Mouse (Mus musculus): ENCODE measurements around the gene Samhd1.

Samhd1 gene

DNA sequence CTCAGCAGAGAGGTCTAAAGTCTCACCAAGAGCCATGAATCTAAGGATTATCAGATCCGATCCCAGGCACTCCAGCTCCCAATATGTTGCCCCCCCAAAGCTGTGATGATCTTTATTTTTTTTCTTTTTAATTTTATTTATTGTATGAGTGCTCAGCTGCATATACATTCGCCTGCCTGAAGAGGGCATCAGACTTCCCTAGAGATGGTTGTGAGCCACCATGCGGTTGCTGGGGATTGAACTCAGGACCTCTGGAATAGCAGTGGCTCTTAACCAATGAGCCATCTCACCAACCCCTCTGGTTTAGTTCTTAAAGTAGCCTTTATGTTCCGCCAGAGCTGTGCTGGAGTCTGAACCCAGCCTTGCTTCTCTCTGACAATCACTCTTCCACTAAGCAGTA is 81.3 kb downstream of the Samhd1 start:
- ATAC-seq (ENCODE audit: low TSS enrichment) = no peak

- ATAC-seq (ENCODE audit: low TSS enrichment) = no peak
Measured at GRCm38 (mm10) chr2:157053124-157053523, 81.9 kb downstream of the Samhd1 start.

DNA sequence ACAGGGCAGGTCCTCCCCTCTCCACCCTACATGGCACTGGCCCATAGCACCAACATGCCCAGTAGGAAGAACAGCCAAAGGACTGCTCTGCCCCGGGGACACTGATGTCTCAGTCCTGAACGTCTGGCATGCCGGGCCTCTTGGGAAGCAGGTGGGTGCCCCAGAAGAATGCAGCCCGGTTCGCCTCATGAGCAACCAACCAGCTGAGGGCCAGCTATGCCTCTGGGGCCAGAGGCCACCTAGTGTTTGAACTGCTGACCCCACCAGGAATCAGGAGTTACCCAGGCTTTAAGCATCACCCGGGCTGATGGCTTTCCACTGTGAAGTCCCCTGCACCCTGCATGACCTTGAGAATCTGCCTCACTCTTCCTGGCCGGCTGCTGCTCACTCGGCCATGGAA is 82.6 kb downstream of the Samhd1 start:
- ATAC-seq (ENCODE audit: low TSS enrichment) = no peak

DNA sequence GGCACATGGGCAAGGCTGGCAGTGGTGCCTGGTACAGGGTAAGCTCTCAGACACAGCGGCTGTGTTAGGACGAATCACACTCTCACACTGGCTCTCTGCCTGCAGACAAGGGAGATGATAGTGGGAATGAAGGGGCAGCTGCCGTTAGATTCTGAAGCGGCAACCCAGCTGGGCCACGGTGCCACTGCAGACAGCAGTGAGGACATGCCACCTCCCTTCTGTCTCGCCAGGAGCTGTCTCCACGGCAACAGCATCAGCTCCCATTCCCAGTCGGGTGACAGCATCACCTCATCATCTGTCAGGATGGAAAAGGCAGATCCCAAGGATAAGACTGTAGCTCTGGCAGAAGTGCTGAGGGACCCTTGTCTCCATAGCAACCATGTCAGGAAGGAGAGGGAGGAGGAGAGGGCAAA is 85.2 kb downstream of the Samhd1 start:
- peak; percentile 42; the same call in 1 of the 2 replicates for ATAC-seq (ENCODE audit: low TSS enrichment)

DNA sequence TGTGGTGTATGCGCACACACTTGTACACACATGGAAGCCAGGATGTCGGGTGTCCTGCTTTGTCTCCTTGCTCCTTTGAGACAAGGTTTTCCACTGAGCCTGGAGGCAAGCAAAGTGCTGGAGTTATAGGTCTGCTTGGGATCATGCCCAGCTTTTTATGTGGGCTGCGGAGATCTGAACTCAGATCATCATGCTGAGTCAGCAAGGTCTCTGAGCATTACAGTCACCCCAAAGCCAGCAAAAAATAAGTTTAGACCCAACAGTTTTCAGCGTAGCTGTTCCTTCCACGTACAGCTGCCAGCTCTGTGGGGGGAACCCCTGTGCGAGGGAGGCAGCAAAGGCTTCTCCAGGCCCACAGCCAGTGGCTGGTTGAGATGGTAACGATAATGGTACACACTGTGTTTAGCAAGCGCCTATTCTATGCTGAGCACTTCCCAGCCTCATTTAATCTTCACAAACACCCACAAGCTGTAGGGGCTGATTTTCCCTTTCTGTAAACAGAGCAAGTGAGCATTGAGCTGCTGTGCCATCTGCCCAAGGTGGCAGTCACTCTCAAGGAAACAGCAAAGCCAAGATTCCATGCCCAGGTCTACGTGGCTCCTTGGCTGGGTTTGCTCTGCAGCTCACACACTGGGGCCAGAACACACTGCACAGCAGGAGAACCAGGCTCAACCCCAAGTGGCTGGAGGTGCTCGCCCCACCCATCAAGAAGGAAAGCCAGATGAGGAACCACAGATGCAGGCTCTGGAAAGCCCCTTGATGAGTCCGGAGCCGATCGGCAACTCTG is 86.5 kb downstream of the Samhd1 start:
- peak; percentile 88 for ATAC-seq (ENCODE audit: low TSS enrichment)
